Mouse (Mus musculus): ENCODE measurements around the gene Ankrd2.
A peak's percentile ranks its signal among the peaks of the same experiment; 100 is the strongest.
"Not testable (repeated sequence)": the region's sequence is repeated elsewhere in the genome, so short reads cannot be mapped to it uniquely, and the experiment has no call there.

Gene Ankrd2

DNA sequence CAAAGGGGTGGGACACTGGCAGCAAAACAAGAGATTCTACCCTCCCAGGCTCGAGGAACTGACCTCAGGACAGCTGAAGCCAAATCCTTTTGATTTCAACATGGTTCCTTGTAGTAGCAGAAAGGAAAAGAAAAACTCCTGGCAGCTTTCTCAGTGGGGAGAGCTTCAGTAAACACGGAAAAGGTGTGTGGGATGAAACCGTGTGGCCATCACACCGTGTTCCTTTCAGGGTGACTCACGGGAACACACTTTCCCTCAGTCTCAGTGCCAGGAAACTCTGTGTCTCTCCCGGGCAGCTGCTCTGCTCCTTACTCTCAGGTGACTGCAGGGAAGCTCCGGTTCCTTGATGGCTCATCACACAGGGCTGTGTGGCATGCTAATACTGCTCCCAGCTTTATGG is 22.6 kb downstream of the Ankrd2 start:
- DNase-seq, result no peak

DNA sequence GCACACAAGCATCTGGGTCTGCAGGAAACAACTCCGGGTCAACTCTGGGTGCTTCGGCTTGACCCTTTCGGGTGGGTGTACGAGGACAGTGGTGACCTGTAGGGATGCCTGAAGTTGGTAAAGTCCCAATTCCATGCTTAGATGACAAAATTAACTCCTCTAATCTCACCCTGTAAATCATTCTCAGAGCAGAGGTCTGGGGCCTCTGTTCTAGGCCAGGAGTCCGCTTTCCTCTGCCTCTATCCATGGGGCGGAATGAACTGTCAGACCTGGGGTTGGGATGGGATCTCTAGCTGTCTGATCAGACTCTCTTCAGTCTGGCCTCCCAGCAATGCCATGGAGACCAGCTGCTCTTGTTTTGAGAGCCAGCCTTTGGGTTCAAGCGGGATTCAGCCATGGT is 25.6 kb downstream of the Ankrd2 start:
- DNase-seq, result no peak

DNA sequence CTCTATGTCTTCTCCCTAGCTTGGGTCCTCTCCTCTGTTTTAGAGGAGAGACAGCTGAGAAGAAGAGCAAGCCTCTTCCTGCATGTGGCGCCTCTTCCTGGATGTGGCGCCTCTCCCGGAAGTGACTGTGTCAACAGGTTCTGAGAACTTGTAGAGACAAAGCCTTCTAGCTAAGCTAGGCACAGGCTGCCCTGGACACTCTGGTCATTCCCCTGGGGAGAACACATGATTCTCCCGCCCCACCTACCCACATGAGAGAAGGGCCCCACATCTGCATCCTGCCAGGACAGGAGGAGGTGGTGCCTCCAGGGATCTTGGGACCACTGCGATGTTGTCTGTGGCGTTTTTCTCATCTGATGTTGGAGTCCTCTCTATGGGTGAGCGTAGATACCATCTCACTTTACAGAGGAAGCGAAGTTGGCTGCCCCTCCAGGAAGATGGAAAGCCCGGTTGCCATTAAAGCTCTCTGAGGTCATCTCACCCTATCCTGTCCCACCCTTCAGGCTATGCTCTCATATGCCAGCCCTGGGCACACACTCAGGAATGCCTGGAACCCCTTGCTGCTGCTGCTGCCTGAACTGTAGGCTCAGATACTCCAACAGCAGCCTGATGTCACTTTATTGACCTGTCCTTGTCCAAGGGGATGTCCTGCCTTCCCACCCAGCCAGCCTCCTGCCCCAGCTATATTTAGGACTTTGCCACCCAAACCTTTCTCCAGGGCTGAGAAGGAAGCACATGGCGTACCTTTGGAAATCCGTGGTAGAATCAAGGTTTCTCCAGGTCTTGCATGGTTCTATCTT is 32.8 kb downstream of the Ankrd2 start:
- DNase-seq, result no peak

DNA sequence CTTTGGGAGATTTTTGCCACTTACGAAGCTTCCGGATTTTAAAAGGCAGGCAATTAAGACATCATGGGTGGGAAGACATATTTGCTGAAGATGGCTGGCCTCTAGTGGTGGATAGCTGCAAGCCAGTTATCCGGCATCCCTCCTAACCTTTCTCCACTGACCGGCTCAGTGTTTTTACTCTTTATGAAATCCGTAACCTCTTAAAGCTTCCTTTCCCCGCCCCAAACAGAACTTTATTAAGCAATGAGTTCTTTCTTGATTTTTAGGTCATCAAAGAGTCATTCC is 33.4 kb downstream of the Ankrd2 start:
- peak; percentile 31 for DNase-seq

GRCm38 (mm10) chr19:42071221-42071620 is 35.4 kb downstream of the Ankrd2 start:
- DNase-seq, result no peak

GRCm38 (mm10) chr19:42071886-42072608 is 36.2 kb downstream of the Ankrd2 start:
- DNase-seq, result no peak

DNA sequence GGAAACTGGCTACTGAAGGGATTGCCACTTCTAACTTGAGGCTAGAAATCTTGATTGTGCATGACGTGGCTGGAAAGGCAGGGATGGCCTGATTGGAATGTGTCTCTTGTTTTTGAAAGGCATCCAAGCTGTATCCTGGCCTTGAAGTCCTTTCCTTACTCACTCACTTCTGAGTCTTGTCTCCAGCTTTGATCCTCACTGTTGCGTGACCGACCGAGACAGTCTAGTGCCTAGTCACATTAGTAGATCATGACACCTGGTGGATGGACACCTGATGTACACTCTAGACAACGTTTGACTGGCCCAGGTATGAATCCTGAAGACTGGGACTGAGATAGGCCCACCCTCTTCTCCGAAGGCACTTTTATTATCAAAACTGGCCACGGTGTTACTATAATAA is 37.0 kb downstream of the Ankrd2 start:
- DNase-seq, result no peak

DNA sequence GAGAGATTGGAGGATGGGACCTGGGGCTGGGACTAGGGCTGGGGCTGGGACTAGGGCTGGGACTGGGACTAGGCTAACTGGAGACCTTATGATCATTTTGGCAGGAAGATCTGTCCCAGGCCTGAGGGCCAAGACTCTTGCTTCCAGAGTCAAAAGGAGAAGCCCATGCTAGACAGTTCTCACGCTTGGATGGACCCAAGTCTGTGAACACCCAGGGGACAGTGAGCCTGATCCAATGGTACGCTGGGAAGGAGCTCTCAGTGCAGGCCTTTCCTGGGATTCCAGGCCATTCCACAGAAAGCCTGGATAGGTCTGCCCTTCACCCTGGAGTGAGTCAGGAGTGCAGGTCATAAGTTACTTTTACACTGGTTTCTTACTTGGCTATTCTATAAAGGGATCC is 39.3 kb downstream of the Ankrd2 start:
- DNase-seq, result no peak

- no peak for DNase-seq
Observed at GRCm38 (mm10) chr19:42075992-42076391, 40.2 kb downstream of the Ankrd2 start.

DNA sequence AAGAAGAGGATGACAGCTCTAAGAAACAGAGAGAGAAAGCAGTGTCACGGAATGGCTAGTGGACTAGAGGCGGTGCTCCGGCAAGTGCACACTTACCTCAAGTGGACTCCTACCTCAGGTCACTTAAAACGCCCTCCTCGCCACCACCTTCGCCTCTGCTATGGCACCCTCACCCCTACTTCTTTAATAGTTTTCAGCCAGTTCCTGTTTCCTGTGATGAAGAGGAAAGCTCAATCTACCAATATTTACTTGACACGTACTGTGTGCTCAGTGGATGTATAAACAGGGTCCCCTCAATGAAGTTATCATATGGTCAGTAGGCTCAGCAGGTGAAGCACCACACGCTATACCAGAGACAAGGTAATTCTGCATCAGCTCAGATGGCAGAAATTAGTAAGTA is 42.8 kb downstream of the Ankrd2 start:
- no peak for DNase-seq

GRCm38 (mm10) chr19:42079006-42079405 is 43.2 kb downstream of the Ankrd2 start:
- no peak for DNase-seq

DNA sequence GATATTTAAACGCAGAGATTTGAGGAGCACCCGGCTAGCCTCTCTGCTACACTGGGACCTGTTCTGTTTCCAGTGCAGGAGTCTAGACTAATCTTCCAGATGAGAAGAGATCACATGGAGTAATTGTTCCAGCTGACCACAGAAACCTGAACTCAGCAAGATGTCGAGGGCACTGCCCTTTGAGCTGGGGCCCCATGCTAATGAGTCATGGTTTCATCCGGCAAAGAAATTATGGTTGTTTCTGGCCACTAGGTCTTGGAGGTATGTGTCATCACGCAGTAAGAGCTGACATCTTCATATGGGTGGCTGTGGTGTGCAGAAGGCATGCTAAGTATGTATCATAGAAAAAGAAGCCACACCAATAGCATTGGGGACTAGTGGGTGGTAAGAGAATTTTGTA is 44.1 kb downstream of the Ankrd2 start:
- DNase-seq, result no peak

DNA sequence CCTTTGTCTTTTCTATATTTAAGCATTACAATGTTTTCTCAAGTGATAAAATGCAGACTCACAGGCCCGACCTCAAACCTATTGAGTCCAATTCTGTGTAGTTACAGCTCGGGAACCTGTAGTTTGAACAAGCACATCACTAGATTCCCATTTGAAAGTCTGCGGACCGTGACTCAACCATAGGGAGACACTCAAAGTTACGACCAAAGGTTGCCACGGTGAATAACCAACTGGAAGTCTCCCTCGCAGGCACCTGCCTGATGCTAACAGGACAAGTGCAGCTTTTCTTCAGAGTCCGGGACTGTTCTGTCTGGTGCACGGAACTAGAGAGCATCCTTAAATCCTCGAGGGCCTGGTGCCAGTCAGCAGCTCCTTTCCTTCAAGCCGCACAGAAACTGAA is 44.7 kb downstream of the Ankrd2 start:
- DNase-seq, result no peak

DNA sequence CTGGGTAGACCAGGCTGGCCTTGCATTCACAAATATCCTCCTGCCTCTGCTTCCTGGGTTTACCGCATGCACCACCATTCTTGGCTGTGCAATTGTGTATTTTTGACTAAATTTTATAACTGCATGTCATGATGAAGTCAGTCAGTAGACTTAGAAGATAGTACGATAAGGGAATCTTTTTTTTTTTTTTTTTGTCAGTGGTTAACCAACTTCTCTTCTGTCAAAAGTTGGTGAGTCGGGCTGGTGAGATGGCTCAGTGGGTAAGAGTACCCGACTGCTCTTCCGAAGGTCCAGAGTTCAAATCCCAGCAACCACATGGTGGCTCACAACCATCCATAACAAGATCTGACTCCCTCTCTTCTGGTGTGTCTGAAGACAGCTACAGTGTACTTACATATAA is 45.8 kb downstream of the Ankrd2 start:
- not testable (repeated sequence) for DNase-seq

- no peak for DNase-seq
Observed at GRCm38 (mm10) chr19:42085690-42086089, 49.9 kb downstream of the Ankrd2 start.

- DNase-seq, result peak; percentile 90
Observed at GRCm38 (mm10) chr19:42086166-42086565, 50.4 kb downstream of the Ankrd2 start, which contains the start of gene Morn4. TSS of gene Morn4 (minus strand) at chr19:42086357.

DNA sequence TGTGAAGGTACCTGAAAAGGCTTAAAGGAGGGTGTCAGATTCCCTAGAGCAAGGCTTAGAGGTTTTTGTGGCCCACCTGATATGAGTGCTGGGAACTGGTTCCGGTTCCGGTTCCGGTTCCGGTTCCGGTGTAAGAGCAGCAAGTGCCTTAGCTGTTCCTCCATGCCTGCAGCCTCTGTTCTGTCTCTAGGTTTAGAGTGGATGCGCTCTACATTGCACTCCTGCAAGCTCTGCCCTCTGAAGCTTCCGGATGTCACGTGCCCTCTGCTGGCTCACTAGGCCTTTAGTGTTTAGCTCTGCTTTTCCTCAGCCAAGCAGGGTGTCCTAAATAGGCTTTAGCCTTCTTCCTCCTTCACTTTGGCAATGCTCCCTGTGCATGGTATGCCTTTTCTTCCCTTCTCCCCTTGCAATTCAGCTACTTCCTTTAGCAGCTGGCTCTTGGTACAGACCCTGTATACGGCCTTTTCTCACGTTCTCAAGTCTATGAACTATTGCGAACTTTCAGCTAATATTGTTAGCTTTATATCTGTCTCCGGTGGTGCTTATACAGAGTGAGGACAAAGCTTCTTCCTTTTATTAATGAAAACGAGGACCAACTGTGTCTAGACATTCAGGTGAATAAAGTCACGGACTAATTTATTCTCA is 53.4 kb downstream of the Ankrd2 start:
- peak; percentile 46 for DNase-seq

DNA sequence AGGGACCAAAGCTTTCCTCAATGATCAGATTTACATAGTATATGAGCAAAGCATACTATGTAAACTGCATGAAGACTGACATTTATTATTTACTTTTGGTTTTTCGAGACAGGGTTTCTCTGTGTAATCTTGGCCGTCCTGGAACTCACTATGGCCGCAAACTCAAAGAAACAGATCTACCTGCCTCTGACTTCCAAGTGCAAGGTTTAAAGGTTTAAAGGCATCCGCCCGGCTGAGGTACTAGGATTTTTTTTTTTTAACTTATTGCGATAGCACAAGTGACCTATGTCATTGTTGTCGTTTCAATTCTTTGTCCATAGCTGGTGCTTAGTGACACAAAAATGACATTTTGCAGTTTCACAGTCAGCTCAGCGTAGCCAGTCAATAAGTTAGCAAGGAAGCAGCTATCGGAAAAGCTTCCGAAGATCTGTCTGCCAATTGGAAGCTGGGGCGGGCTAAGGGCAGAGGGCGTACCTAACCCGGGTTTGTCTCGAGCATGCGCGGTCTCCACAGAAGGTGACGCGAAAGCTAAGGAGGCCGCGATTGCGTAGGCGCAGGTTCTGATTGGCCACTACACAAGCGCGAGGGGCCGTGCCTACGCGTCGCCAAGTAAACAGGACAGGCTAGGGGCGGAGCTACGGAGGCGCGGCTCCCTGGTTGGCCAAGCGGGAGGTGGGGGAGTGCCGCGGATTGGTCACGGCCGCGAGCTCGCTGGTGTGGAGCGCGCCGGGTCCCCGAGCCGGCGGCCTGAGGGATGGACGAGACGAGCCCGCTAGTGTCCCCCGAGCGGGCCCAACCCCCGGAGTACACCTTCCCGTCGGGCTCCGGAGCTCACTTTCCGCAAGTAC is 54.2 kb downstream of the Ankrd2 start, which contains the start of gene Pi4k2a:
TSS of gene Pi4k2a (plus strand) at position 723 of the 848 bp plus-strand sequence.
- DNase-seq, result peak; percentile 97

GRCm38 (mm10) chr19:42090637-42091141 is 54.9 kb downstream of the Ankrd2 start:
- DNase-seq, result no peak

Measured in cerebellum, adult 8-10 months (tissue).